Mouse (Mus musculus) kidney, embryonic 14.5 days (tissue): ENCODE results near the gene Cyp2d9. TPM values are rescaled to one million over a fixed set of nuclear protein-coding genes. Genes with fewer than 3 reads are reported as not detected.
"Not testable (repeated sequence)": the region's sequence is repeated elsewhere in the genome, so short reads cannot be mapped to it uniquely, and the experiment has no call there.

Experiments
- ATAC-seq: fragments of 200-750 bp; cut with Nextera tagmentation; 2 replicates; pipeline ENCODE4 v1.8.0; 2017; ENCODE audit warnings: moderate number of reproducible peaks, mild to moderate bottlenecking, moderate TSS enrichment, moderate library complexity; ENCODE audit not compliant: low FRiP score, low TSS enrichment
- H3K27ac ChIP-seq: fragments of 300-500 bp; sonication (generic); 2 replicates; pipeline ENCODE4 v1.5.1; 2014; ENCODE audit warnings: low read depth, mild to moderate bottlenecking, low read length, moderate library complexity, mixed read lengths
- H3K27me3 ChIP-seq: fragments of 300-500 bp; sonication (generic); 2 replicates; pipeline ENCODE4 v1.6.1; 2014; ENCODE audit warnings: mild to moderate bottlenecking, low read length; ENCODE audit not compliant: control insufficient read depth, insufficient read depth
- H3K36me3 ChIP-seq: fragments of 300-500 bp; sonication (generic); 2 replicates; pipeline ENCODE4 v1.6.1; 2014; ENCODE audit warnings: low read length, mixed read lengths; ENCODE audit not compliant: control insufficient read depth, insufficient read depth
- H3K4me1 ChIP-seq: fragments of 300-500 bp; sonication (generic); 2 replicates; pipeline ENCODE4 v1.6.1; 2014; ENCODE audit warnings: low read length, mixed read lengths; ENCODE audit not compliant: control insufficient read depth, insufficient read depth
- H3K4me2 ChIP-seq: fragments of 300-500 bp; sonication (generic); replicated peaks from 2 replicates; pipeline ENCODE4 v1.6.1; 2014; ENCODE audit warnings: low read depth, mild to moderate bottlenecking, low read length
- H3K4me3 ChIP-seq: fragments of 300-500 bp; sonication (generic); 2 replicates; pipeline ENCODE4 v1.5.1; 2014; ENCODE audit warnings: mild to moderate bottlenecking, low read length
- H3K9ac ChIP-seq: fragments of 300-500 bp; sonication (generic); 2 replicates; pipeline ENCODE4 v1.6.1; 2014; ENCODE audit warnings: low read depth, mild to moderate bottlenecking, low read length, moderate library complexity
- H3K9me3 ChIP-seq: fragments of 300-500 bp; sonication (generic); 2 replicates; pipeline ENCODE4 v1.6.1; 2016; ENCODE audit warnings: low read length; ENCODE audit not compliant: control insufficient read depth
- WGBS: fragments of 180-500 bp; shearing (Covaris S2); extraction: QIAGEN DNeasy Blood & Tissue Kit; methylation state at CpG from one replicate; pipeline ENCODE4 v1.1.7; 2014; 5-methylcytosine and 5-hydroxymethylcytosine counted together
- polyA plus RNA-seq: library from polyadenylated mRNA; unstranded; fragments of >200 nt; fragmentation: Nextera tagmentation; extraction: Ambion mirVana; gene quantifications from 2 replicates; pipeline ENCODE4 v1.2.1, GENCODE M21; 2014

The Cyp2d9 gene
- 0.16 TPM in 1 of 2 replicates, not detected in the other for polyA plus RNA-seq

DNA sequence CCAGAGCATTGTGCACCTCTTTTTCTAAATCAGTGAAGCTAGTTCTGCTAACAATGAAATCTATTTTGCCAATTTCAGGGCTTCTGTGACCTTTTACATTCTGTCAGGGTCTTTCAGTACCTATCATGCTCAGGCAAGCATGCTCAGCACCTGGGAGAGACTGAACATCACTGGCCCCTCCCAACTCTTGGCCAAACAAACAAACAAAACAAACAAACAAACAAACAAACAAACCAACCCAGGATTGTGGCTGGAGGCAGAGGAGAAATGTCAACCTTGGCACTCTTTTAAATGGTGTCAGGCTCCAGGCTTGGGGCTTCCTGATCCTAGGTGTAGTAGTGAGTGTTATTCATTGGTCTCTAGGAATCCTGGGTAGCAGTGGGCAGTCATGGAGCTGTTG lies at the start of gene Cyp2d9:
TSS of gene Cyp2d9 (plus strand) at position 301 of the 400 bp plus-strand sequence.
- no peaks in the 10 kb centered on the region for H3K36me3 ChIP-seq
- H3K27me3 ChIP-seq, result no peaks in the 10 kb centered on the region
- no peaks in the 10 kb centered on the region for H3K4me1 ChIP-seq
- no peak within 1 kb of the TSS for H3K4me3 ChIP-seq
- peaks cover 11% of the 10 kb centered on the region for H3K9me3 ChIP-seq
- H3K27ac ChIP-seq, result no peak within 1 kb of the TSS
- no peak within 1 kb of the TSS for H3K9ac ChIP-seq
- ATAC-seq, result no peak
- no peak within 1 kb of the TSS for H3K4me2 ChIP-seq

GRCm38 (mm10) chr15:82385729-82386128 lies 47.5 kb upstream of the Cyp2d9 start:
- Histone ChIP-seq H3K4me2 (no peak overlapping the region), H3K27ac (no peak overlapping the region), H3K4me1 (peaks cover 3% of the 10 kb centered on the region; the same call in 1 of the 2 replicates), H3K4me3 (no peak overlapping the region), H3K27me3 (no peaks in the 10 kb centered on the region), H3K36me3 (no peaks in the 10 kb centered on the region), H3K9ac (no peak overlapping the region), H3K9me3 (no peaks in the 10 kb centered on the region; the same call in 1 of the 2 replicates)
- ATAC-seq, result no peak
- 90% methylated on average over 2 of the region's 2 CpGs for WGBS

DNA sequence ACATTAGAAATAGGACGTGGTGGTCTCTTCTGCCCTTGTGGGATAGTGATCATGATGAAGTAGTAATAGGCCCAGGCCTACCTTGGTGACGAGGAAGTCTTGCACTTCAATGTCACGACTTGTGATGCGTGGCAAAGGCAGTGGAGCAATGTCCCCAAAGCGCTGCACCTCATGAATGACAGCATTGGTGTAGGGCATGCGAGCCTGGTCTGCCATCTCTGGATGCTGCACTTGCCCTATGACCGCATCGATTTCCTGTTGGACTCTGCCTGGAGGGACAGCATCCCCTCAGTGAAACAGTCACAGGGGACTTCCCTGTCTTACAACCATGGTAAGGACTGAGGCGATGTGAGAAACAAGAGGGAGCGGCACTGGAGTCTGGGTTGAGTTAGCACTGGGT lies 43.3 kb upstream of the Cyp2d9 start:
- not testable (repeated sequence) for H3K36me3 ChIP-seq, H3K9me3 ChIP-seq, H3K4me3 ChIP-seq, H3K9ac ChIP-seq, H3K4me2 ChIP-seq, H3K4me1 ChIP-seq, ATAC-seq, H3K27me3 ChIP-seq, H3K27ac ChIP-seq
- 86% methylated on average over 10 of the region's 10 CpGs for WGBS

- 84% methylated on average over 2 of the region's 2 CpGs for WGBS
Measured at GRCm38 (mm10) chr15:82393922-82394321, 39.3 kb upstream of the Cyp2d9 start, which contains the start of gene Cyp2d11. Gene Cyp2d11, minus strand, starts transcription at chr15:82394022.

DNA sequence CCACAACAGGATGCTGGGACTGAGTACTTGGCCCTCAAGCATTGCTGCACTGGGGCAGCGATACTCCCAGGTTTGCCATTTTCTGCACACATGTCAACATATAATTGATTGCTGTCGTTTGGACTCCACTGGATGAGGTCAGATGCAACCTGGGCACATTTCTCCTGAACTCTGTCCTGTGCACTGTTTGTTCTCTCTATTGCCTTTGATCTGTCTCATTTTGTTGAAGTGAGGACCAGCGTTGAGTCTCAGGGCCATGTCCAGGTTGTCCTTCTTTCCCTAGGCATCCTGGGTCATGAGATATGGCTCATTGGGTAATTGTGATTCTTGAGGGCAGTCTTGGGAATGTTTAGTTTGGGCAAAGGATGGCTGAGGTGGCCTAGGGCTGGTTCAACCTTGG lies 37.3 kb upstream of the Cyp2d9 start:
- not testable (repeated sequence) for H3K4me3 ChIP-seq, H3K9ac ChIP-seq, H3K27me3 ChIP-seq, H3K27ac ChIP-seq, H3K36me3 ChIP-seq, ATAC-seq, H3K9me3 ChIP-seq, H3K4me2 ChIP-seq, H3K4me1 ChIP-seq
- WGBS, result 83% methylated on average over 3 of the region's 3 CpGs

More at GRCm38 (mm10) chr15:82393922-82394321, 39.3 kb upstream of the Cyp2d9 start, which contains the start of gene Cyp2d11:
- H3K27ac ChIP-seq, H3K9me3 ChIP-seq, ATAC-seq, H3K36me3 ChIP-seq, H3K27me3 ChIP-seq, H3K4me3 ChIP-seq, H3K4me2 ChIP-seq, H3K9ac ChIP-seq, H3K4me1 ChIP-seq: not testable (repeated sequence)

- H3K27me3 ChIP-seq, result no peaks in the 10 kb centered on the region
- H3K9me3 ChIP-seq, result no peaks in the 10 kb centered on the region
- no peaks in the 10 kb centered on the region for H3K36me3 ChIP-seq
- no peaks in the 10 kb centered on the region for H3K4me1 ChIP-seq
- no peak overlapping the region for H3K4me3 ChIP-seq
- no peak overlapping the region for H3K9ac ChIP-seq
- no peak for ATAC-seq
- H3K27ac ChIP-seq, result no peak overlapping the region
- WGBS, result 67% methylated on average over 2 of the region's 2 CpGs
- no peak overlapping the region for H3K4me2 ChIP-seq
Measured at GRCm38 (mm10) chr15:82401516-82401915, 31.7 kb upstream of the Cyp2d9 start.

DNA sequence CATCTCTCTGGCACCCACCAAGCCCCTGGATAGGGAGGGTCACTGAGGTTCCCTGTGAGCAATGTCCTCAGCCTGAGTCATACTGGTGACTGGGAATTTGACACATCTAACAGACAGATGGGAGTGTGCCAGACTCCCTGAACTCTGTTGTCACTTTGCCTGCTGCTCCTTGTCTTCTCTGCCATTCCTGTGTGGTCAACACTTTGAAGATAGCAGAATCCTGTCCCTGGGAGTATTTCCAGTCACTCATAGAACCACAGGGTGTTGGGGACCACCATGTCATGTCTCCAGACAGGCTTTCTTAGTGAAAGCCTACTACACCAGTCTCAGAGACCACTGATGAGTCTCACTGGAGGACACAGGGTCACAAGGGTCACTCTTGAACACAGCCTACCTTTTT lies 31.1 kb upstream of the Cyp2d9 start:
- Histone ChIP-seq H3K36me3 (no peaks in the 10 kb centered on the region), H3K9me3 (no peaks in the 10 kb centered on the region), H3K4me2 (no peak overlapping the region), H3K4me3 (no peak overlapping the region), H3K9ac (no peak overlapping the region), H3K4me1 (no peaks in the 10 kb centered on the region), H3K27ac (no peak overlapping the region), H3K27me3 (no peaks in the 10 kb centered on the region)
- no peak for ATAC-seq

DNA sequence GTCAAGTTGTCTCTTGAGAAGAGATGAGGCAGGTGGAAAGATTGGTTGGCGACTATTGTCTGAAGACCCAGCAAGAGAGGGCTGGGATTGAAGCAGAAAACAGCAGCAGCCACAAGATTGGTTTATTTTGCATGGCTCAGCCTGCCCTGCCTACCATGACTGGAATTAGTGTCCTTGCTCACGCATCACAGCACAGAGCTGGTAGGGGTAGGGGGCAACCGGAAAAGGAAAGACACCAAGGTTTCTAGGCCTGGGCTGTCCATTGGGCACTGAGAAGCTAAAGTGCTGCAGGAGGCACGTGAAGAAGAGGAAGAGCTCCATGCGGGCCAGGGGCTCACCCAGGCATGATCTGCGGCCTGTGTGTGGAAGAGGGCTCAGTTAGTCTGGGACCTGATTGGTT lies 30.5 kb upstream of the Cyp2d9 start:
- no peaks in the 10 kb centered on the region for H3K27me3 ChIP-seq
- no peak overlapping the region for H3K27ac ChIP-seq
- 86% methylated on average over 6 of the region's 6 CpGs for WGBS
- H3K4me3 ChIP-seq, result no peak overlapping the region
- H3K36me3 ChIP-seq, result no peaks in the 10 kb centered on the region
- H3K9ac ChIP-seq, result no peak overlapping the region
- no peak for ATAC-seq
- H3K4me1 ChIP-seq, result no peaks in the 10 kb centered on the region
- H3K4me2 ChIP-seq, result no peak overlapping the region
- no peaks in the 10 kb centered on the region for H3K9me3 ChIP-seq

DNA sequence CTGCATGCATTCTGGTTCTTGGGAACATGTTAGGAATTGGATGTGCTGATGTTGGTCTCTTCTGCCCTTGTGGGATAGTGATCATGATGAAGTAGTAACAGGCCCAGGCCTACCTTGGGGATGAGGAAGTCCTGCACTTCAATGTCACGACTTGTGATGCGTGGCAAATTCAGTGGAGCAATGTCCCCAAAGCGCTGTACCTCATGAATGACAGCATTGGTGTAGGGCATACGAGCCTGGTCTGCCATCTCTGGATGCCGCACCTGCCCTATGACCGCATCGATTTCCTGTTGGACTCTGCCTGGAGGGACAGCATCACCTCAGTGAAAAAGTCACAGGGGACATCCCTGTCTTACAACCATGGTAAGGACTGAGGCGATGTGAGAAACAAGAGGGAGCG lies 29.6 kb upstream of the Cyp2d9 start:
- H3K4me3 ChIP-seq, result no peak overlapping the region
- no peaks in the 10 kb centered on the region for H3K27me3 ChIP-seq
- no peaks in the 10 kb centered on the region for H3K9me3 ChIP-seq
- no peak overlapping the region for H3K4me2 ChIP-seq
- WGBS, result 93% methylated on average over 9 of the region's 9 CpGs
- H3K9ac ChIP-seq, result no peak overlapping the region
- no peaks in the 10 kb centered on the region for H3K36me3 ChIP-seq
- no peaks in the 10 kb centered on the region for H3K4me1 ChIP-seq
- no peak for ATAC-seq
- H3K27ac ChIP-seq, result no peak overlapping the region
